Mouse (Mus musculus): ENCODE data around the gene Cyp19a1.

Gene Cyp19a1

GRCm38 (mm10) chr9:54268010-54268409 lies at the start of gene Cyp19a1:
Gene Cyp19a1 (minus strand): TSS chr9:54268110.
- DNase-seq (ENCODE audit: low spot score), result no peak

- no peak for DNase-seq (ENCODE audit: low spot score)
Measured at GRCm38 (mm10) chr9:54316363-54316762, 48.5 kb upstream of the Cyp19a1 start.

- DNase-seq (ENCODE audit: low spot score), result no peak
Measured at GRCm38 (mm10) chr9:54308751-54309358, 40.9 kb upstream of the Cyp19a1 start.

GRCm38 (mm10) chr9:54308209-54308608 lies 40.3 kb upstream of the Cyp19a1 start:
- no peak for DNase-seq (ENCODE audit: low spot score)

- DNase-seq (ENCODE audit: low spot score), result no peak
Measured at GRCm38 (mm10) chr9:54301255-54301654, 33.3 kb upstream of the Cyp19a1 start.

GRCm38 (mm10) chr9:54299792-54300191 lies 31.9 kb upstream of the Cyp19a1 start:
- DNase-seq (ENCODE audit: low spot score), result no peak

GRCm38 (mm10) chr9:54299389-54299788 lies 31.5 kb upstream of the Cyp19a1 start:
- no peak for DNase-seq (ENCODE audit: low spot score)

GRCm38 (mm10) chr9:54287804-54288203 lies 19.9 kb upstream of the Cyp19a1 start:
- DNase-seq (ENCODE audit: low spot score), result no peak

GRCm38 (mm10) chr9:54286331-54286987 lies 18.5 kb upstream of the Cyp19a1 start, which contains the start of gene Gldn:
Gene Gldn (plus strand): TSS chr9:54286486.
- DNase-seq (ENCODE audit: low spot score), result no peak

- DNase-seq (ENCODE audit: low spot score), result no peak
Measured at GRCm38 (mm10) chr9:54279046-54279589, 11.2 kb upstream of the Cyp19a1 start.

GRCm38 (mm10) chr9:54275283-54275682 lies 7.4 kb upstream of the Cyp19a1 start:
- no peak for DNase-seq (ENCODE audit: low spot score)

- no peak for DNase-seq (ENCODE audit: low spot score)
Measured at GRCm38 (mm10) chr9:54270889-54271288, 3.0 kb upstream of the Cyp19a1 start.

- no peak for DNase-seq (ENCODE audit: low spot score)
Measured at GRCm38 (mm10) chr9:54269987-54270386, 2.1 kb upstream of the Cyp19a1 start.

- DNase-seq (ENCODE audit: low spot score), result no peak
Measured at GRCm38 (mm10) chr9:54264754-54265153, 3.2 kb downstream of the Cyp19a1 start.

- no peak for DNase-seq (ENCODE audit: low spot score)
Measured at GRCm38 (mm10) chr9:54244869-54245665, 22.8 kb downstream of the Cyp19a1 start.

GRCm38 (mm10) chr9:54227580-54227979 lies 40.3 kb downstream of the Cyp19a1 start:
- DNase-seq (ENCODE audit: low spot score), result no peak

- DNase-seq (ENCODE audit: low spot score), result no peak
Measured at GRCm38 (mm10) chr9:54216511-54216910, 51.4 kb downstream of the Cyp19a1 start.

GRCm38 (mm10) chr9:54214881-54215280 lies 53.0 kb downstream of the Cyp19a1 start:
- no peak for DNase-seq (ENCODE audit: low spot score)

GRCm38 (mm10) chr9:54194790-54195189 lies 73.1 kb downstream of the Cyp19a1 start:
- DNase-seq (ENCODE audit: low spot score), result no peak

- no peak for DNase-seq (ENCODE audit: low spot score)
Measured at GRCm38 (mm10) chr9:54191435-54191834, 76.5 kb downstream of the Cyp19a1 start.

- DNase-seq (ENCODE audit: low spot score), result no peak
Measured at GRCm38 (mm10) chr9:54182484-54182883, 85.4 kb downstream of the Cyp19a1 start.

GRCm38 (mm10) chr9:54181330-54181729 lies 86.6 kb downstream of the Cyp19a1 start:
- DNase-seq (ENCODE audit: low spot score), result no peak

- peak; percentile 13 for DNase-seq (ENCODE audit: low spot score)
Measured at GRCm38 (mm10) chr9:54180216-54180615, 87.7 kb downstream of the Cyp19a1 start.

All from testis, postnatal 14 days (tissue).